Mouse (Mus musculus) thymus, postnatal 14 days (tissue): ENCODE measurements around the gene Actl7b.

Experiments
- DNase-seq: peaks from one replicate; pipeline ENCODE4 v3.0.0; 2021

The Actl7b gene

GRCm38 (mm10) chr4:56741041-56741493 is at the start of gene Actl7b:
Gene Actl7b (minus strand): TSS chr4:56741443.
- DNase-seq = no peak

- no peak for DNase-seq
These were observed 29.8 kb upstream of the Actl7b start for GRCm38 (mm10) chr4:56771065-56771464.

- no peak for DNase-seq
These were observed 27.7 kb upstream of the Actl7b start for GRCm38 (mm10) chr4:56768913-56769312.

GRCm38 (mm10) chr4:56767861-56768284 is 26.6 kb upstream of the Actl7b start:
- no peak for DNase-seq

GRCm38 (mm10) chr4:56757693-56758092 is 16.4 kb upstream of the Actl7b start:
- DNase-seq = no peak

- DNase-seq = no peak
These were observed 15.8 kb upstream of the Actl7b start for GRCm38 (mm10) chr4:56756966-56757600.

GRCm38 (mm10) chr4:56756021-56756420 is 14.8 kb upstream of the Actl7b start:
- no peak for DNase-seq

- no peak for DNase-seq
These were observed 6.2 kb upstream of the Actl7b start for GRCm38 (mm10) chr4:56747456-56747855.

GRCm38 (mm10) chr4:56746345-56746744 is 5.1 kb upstream of the Actl7b start:
- no peak for DNase-seq

- no peak for DNase-seq
These were observed 2.3 kb upstream of the Actl7b start, which contains the start of gene Actl7a for GRCm38 (mm10) chr4:56743363-56744195. Gene Actl7a (plus strand): TSS chr4:56743413.

GRCm38 (mm10) chr4:56742698-56743097 is 1.5 kb upstream of the Actl7b start:
- DNase-seq = no peak

- DNase-seq = no peak
These were observed 632 bp downstream of the Actl7b start for GRCm38 (mm10) chr4:56740611-56741010.

GRCm38 (mm10) chr4:56740020-56740485 is 1.2 kb downstream of the Actl7b start, which contains the start of gene Gm26657:
Gene Gm26657 (plus strand): TSS chr4:56740070.
- no peak for DNase-seq

GRCm38 (mm10) chr4:56725839-56726238 is 15.4 kb downstream of the Actl7b start:
- peak; percentile 38 for DNase-seq

GRCm38 (mm10) chr4:56723237-56723636 is 18.0 kb downstream of the Actl7b start:
- no peak for DNase-seq

- no peak for DNase-seq
These were observed 18.9 kb downstream of the Actl7b start for GRCm38 (mm10) chr4:56722346-56722745.

GRCm38 (mm10) chr4:56721469-56721868 is 19.8 kb downstream of the Actl7b start:
- peak; percentile 12 for DNase-seq

- DNase-seq = no peak
These were observed 20.8 kb downstream of the Actl7b start for GRCm38 (mm10) chr4:56720403-56720802.

GRCm38 (mm10) chr4:56719456-56719855 is 21.8 kb downstream of the Actl7b start:
- DNase-seq = no peak

- DNase-seq = no peak
These were observed 22.4 kb downstream of the Actl7b start for GRCm38 (mm10) chr4:56718573-56719442.

GRCm38 (mm10) chr4:56717932-56718331 is 23.3 kb downstream of the Actl7b start:
- no peak for DNase-seq

- DNase-seq = no peak
These were observed 24.4 kb downstream of the Actl7b start for GRCm38 (mm10) chr4:56716801-56717200.

- DNase-seq = no peak
These were observed 28.1 kb downstream of the Actl7b start for GRCm38 (mm10) chr4:56713155-56713554.
